Mouse (Mus musculus): ENCODE data around the gene Olfr221.

DNA sequence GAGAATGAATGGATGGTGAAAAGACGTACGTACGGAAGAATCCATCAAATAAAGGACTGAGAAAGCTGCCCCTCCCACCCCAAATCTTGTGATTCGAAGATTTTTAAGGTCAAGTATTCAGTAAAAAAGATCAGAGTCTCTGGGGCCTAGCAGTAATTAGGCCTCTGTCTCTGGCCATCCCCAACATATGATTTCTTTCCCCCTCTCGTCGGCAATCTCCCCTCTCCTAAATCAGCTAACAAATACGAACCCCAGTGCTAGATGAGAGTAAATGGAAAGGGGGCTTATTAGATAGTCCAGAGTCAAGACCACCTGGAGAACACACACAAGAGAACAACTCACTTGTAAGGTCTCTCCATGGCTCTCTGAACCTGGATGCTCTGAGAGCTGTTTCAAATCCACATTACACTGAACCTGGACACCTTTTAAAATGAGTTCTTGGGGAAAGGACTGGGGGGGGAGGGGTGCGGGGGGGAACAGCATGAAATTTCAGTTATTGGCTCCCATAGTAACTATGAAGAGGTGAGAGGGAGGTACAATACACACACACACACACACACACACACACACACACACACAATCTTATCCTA, 29.1 kb downstream of the Olfr221 start:
- TF ChIP-seq GATA1 (IDR thresholded peaks at IDR 0.05; ENCODE audit: borderline replicate concordance, low read length) (no peak), FLI1 (IDR thresholded peaks at IDR 0.05; ENCODE audit: low read length) (no peak)

Data from megakaryocyte, embryonic 14.5 days (primary cell).